Mouse (Mus musculus) right cerebral cortex, postnatal 25 days (tissue): ENCODE data around the gene Mta2.
A peak's percentile ranks its signal among the peaks of the same experiment; 100 is the strongest.

ENCODE experiments used
- DNase-seq: peaks from one replicate; pipeline ENCODE4 v3.0.0; 2022

Mta2 gene

GRCm38 (mm10) chr19:8929224-8930088 is 12.2 kb upstream of the Mta2 start, which contains the start of the genes Rom1 and Eml3:
Gene Rom1 (minus strand): TSS chr19:8929356.
Gene Eml3 (plus strand): TSS chr19:8929552.
- peak; percentile 56 for DNase-seq

- no peak for DNase-seq
Observed at GRCm38 (mm10) chr19:8930117-8930516, 11.6 kb upstream of the Mta2 start.

- no peak for DNase-seq
Observed at GRCm38 (mm10) chr19:8930771-8931170, 10.9 kb upstream of the Mta2 start.

GRCm38 (mm10) chr19:8936736-8937135 is 4.9 kb upstream of the Mta2 start:
- no peak for DNase-seq

GRCm38 (mm10) chr19:8940526-8941133 is 1.0 kb upstream of the Mta2 start:
- no peak for DNase-seq

- DNase-seq, result no peak
Observed at GRCm38 (mm10) chr19:8941136-8941514, 550 bp upstream of the Mta2 start.

- DNase-seq, result peak; percentile 66
Observed at GRCm38 (mm10) chr19:8942276-8942964, 745 bp downstream of the Mta2 start.

GRCm38 (mm10) chr19:8943047-8943446 is 1.4 kb downstream of the Mta2 start:
- no peak for DNase-seq

- no peak for DNase-seq
Observed at GRCm38 (mm10) chr19:8944062-8944461, 2.4 kb downstream of the Mta2 start.

- no peak for DNase-seq
Observed at GRCm38 (mm10) chr19:8944750-8945149, 3.1 kb downstream of the Mta2 start.

GRCm38 (mm10) chr19:8945251-8945650 is 3.6 kb downstream of the Mta2 start:
- DNase-seq, result no peak

GRCm38 (mm10) chr19:8946929-8947328 is 5.3 kb downstream of the Mta2 start:
- no peak for DNase-seq

- DNase-seq, result no peak
Observed at GRCm38 (mm10) chr19:8950190-8950589, 8.5 kb downstream of the Mta2 start.

- DNase-seq, result no peak
Observed at GRCm38 (mm10) chr19:8952241-8952640, 10.6 kb downstream of the Mta2 start.

- peak; percentile 91 for DNase-seq
Observed at GRCm38 (mm10) chr19:8953135-8954039, 11.7 kb downstream of the Mta2 start, which contains the start of gene Tut1. Gene Tut1 (plus strand): TSS chr19:8953847.

GRCm38 (mm10) chr19:8954171-8954570 is 12.5 kb downstream of the Mta2 start:
- DNase-seq, result no peak

GRCm38 (mm10) chr19:8962256-8962655 is 20.6 kb downstream of the Mta2 start:
- DNase-seq, result no peak

GRCm38 (mm10) chr19:8965075-8965474 is 23.4 kb downstream of the Mta2 start:
- DNase-seq, result no peak

- DNase-seq, result no peak
Observed at GRCm38 (mm10) chr19:8965771-8966170, 24.1 kb downstream of the Mta2 start.

GRCm38 (mm10) chr19:8966198-8966589 is 24.5 kb downstream of the Mta2 start:
- DNase-seq, result no peak

GRCm38 (mm10) chr19:8966590-8967372 is 25.1 kb downstream of the Mta2 start, which contains the start of gene Eef1g:
Gene Eef1g (plus strand): TSS chr19:8967041.
- DNase-seq, result peak; percentile 99

GRCm38 (mm10) chr19:8967373-8967743 is 25.7 kb downstream of the Mta2 start:
- DNase-seq, result no peak
